Mouse (Mus musculus): Measurements from ENCODE around the gene Mtfr1l. TPM values are rescaled to one million over a fixed set of nuclear protein-coding genes. Genes with fewer than 3 reads are reported as not detected.
A peak's percentile ranks its signal among the peaks of the same experiment; 100 is the strongest.
"Not testable (repeated sequence)": the region's sequence is repeated elsewhere in the genome, so short reads cannot be mapped to it uniquely, and the experiment has no call there.

The Mtfr1l gene
- polyA plus RNA-seq, 1 experiment from 2014 or later, result 133 TPM

DNA sequence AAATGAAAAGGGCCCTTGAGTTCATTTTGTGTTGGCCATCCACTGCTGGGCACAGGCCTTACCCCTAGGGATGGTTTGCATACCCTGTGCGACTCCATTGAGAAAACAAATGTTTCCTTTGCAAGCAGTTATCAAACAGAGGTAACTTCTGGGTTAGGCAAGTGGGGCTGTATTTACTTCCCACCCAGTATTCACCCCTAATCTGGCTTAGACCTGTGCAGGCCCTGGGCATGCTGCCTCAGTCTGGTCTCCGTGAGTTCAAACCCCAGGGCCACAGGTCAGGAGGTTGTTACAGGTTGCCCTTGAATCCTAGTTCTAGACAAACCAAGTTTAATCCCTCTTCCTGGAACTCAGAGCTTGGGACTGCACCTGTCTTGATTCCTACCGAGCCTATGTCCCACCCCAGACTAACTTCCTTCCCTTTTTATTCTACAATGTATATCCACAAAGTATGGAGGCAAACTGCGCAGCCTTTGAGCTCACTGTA, 29.8 kb downstream of the Mtfr1l start:
- Histone ChIP-seq H3K27me3 (ENCODE audit: control insufficient read depth, insufficient read depth, low read length) (no peaks in the 10 kb centered on the region), H3K4me3 (ENCODE audit: low read depth, low read length) (no peak overlapping the region), H3K36me3 (ENCODE audit: control insufficient read depth, insufficient read depth, low read length) (no peaks in the 10 kb centered on the region), H3K9me3 (ENCODE audit: control insufficient read depth, low read length) (no peaks in the 10 kb centered on the region), H3K4me1 (ENCODE audit: control insufficient read depth, insufficient read depth, low read length) (no peaks in the 10 kb centered on the region), H3K27ac (ENCODE audit: low read depth, low read length) (no peak overlapping the region), H3K9ac (ENCODE audit: low read length) (no peak overlapping the region), H3K4me2 (ENCODE audit: low read depth) (no peak overlapping the region)
- ATAC-seq (ENCODE audit: insufficient read depth, low FRiP score, low TSS enrichment) (no peak), DNase-seq (ENCODE audit: low spot score) (no peak)
- 93% methylated on average over 4 of the region's 4 CpGs for WGBS

DNA sequence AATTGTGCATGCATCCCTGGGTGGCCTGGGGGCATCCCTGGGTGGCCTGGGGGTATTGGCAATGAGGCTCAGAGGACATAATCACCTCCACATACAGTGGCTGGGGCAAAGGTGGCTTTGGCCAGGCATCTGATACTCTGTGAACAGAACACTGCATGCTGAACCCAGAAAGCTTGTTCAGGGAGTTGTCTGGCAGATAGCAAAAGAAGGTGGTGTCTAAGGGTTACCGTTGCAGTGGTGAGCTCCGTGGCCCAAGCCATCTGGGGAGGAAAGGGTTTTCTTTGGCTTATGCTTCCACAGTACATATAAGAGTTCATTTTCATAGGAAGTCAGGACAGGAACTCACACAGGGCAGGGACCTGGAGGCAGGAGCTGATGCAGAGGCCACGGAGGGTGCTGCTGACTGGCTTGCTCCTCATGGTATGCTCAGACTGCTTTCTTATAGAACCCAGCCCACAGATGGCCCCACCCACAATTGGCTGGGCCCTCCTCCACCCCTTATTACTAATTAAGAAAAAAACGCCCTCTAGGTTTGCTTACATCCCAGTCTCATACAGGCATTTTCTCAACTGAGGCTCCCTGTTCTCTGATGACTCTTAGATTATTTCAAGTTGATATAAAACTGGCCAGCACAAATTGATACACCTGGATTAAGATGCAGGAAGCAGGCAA, 31.4 kb downstream of the Mtfr1l start:
- DNase-seq (ENCODE audit: low spot score) (no peak), ATAC-seq (ENCODE audit: insufficient read depth, low FRiP score, low TSS enrichment) (no peak)
- Histone ChIP-seq H3K27ac (ENCODE audit: low read depth, low read length) (no peak overlapping the region), H3K4me3 (ENCODE audit: low read depth, low read length) (no peak overlapping the region), H3K9me3 (ENCODE audit: control insufficient read depth, low read length) (no peaks in the 10 kb centered on the region), H3K4me2 (ENCODE audit: low read depth) (no peak overlapping the region), H3K4me1 (ENCODE audit: control insufficient read depth, insufficient read depth, low read length) (no peaks in the 10 kb centered on the region), H3K9ac (ENCODE audit: low read length) (no peak overlapping the region), H3K27me3 (ENCODE audit: control insufficient read depth, insufficient read depth, low read length) (no peaks in the 10 kb centered on the region), H3K36me3 (ENCODE audit: control insufficient read depth, insufficient read depth, low read length) (no peaks in the 10 kb centered on the region)
- WGBS, result 81% methylated on average over 4 of the region's 4 CpGs

DNA sequence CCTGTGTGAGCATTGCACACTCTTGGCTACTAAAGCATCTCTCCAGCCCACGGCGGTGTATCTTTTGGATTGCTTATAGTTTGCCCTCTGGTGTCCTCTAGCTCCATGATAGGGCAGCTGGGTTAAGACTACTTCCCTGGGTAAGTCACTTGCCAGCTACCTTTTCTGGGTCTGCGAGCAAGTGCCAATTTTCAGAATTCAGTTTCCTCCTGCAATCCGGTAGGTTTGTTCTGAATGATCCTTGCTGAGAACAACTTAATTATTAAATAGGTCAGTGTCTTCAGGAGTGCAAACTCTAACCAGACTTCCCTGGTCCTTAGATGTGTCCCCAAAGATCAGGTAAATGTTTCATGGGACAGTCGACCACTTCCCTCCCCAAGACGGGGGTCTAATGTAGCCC, 34.1 kb downstream of the Mtfr1l start:
- Histone ChIP-seq H3K4me1 (ENCODE audit: control insufficient read depth, insufficient read depth, low read length) (0 out of 2 replicates have a peak, but pooled peaks cover 3% of the 10 kb centered on the region), H3K36me3 (ENCODE audit: control insufficient read depth, insufficient read depth, low read length) (no peaks in the 10 kb centered on the region), H3K9ac (ENCODE audit: low read length) (no peak overlapping the region), H3K27ac (ENCODE audit: low read depth, low read length) (no peak overlapping the region), H3K4me3 (ENCODE audit: low read depth, low read length) (no peak overlapping the region), H3K4me2 (ENCODE audit: low read depth) (no peak overlapping the region), H3K27me3 (ENCODE audit: control insufficient read depth, insufficient read depth, low read length) (no peaks in the 10 kb centered on the region; the same call in 1 of the 2 replicates), H3K9me3 (ENCODE audit: control insufficient read depth, low read length) (no peaks in the 10 kb centered on the region)
- no peak for DNase-seq (ENCODE audit: low spot score)
- no peak for ATAC-seq (ENCODE audit: insufficient read depth, low FRiP score, low TSS enrichment)
- WGBS, result 92% methylated on average over 6 of the region's 6 CpGs

DNA sequence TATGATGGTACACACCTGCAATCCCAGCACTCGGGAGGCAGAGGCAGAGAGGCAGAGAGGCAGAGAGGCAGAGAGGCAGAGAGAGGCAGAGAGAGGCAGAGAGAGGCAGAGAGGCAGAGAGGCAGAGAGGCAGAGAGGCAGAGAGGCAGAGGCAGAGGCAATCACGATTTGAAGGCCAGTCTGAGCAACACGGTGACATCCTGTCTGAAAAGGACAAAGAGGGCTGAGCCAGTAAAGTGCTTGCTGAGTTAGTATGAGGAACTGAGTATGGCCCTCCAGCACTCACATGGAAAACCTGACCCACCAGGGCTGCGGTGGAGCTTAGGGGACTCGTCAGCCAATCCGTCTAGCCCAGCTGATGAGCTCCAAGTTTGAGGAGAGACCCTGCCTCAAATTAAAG, 36.2 kb downstream of the Mtfr1l start:
- not testable (repeated sequence) for H3K4me2 ChIP-seq (ENCODE audit: low read depth); H3K9me3 ChIP-seq (ENCODE audit: control insufficient read depth, low read length); H3K4me1 ChIP-seq (ENCODE audit: control insufficient read depth, insufficient read depth, low read length); H3K4me3 ChIP-seq (ENCODE audit: low read depth, low read length); ATAC-seq (ENCODE audit: insufficient read depth, low FRiP score, low TSS enrichment); H3K27ac ChIP-seq (ENCODE audit: low read depth, low read length); H3K27me3 ChIP-seq (ENCODE audit: control insufficient read depth, insufficient read depth, low read length); H3K36me3 ChIP-seq (ENCODE audit: control insufficient read depth, insufficient read depth, low read length); H3K9ac ChIP-seq (ENCODE audit: low read length); DNase-seq (ENCODE audit: low spot score)
- WGBS, result 91% methylated on average over 6 of the region's 6 CpGs

DNA sequence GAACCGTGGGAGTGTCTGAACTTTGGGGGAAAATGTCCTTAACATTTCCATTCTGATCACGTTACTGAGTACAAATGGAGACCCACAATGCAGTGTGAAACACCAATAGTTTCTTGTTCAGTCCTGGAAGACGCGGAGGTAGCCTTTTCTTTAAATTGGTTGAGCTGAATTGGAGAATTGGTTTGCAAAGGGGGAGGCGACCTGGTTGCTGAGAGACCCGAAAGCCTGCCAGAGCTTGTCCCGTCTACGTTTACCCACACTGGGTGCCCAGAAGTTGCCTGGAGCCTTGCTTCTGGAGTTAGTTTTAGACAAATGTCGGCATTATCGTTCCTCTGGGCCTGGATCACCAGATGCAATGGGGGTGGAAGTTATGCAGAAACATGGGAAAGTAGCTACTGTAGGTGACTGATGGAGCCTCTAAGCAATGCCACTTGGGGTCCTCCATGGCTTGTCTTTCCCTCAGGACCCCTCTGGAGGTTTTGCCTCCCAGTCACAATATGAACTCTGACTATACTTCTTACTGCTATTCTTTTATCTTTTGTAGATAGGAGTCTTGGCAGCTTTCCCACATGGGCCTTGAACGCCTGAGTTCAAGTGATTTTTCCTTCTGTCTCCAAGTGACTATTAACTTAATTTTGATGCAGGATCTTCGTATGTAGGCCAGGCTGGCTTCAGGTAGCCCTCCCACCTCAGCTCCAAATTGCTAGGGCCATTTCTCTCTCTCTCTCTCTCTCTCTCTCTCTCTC, 37.0 kb downstream of the Mtfr1l start:
- H3K36me3 ChIP-seq (ENCODE audit: control insufficient read depth, insufficient read depth, low read length), result no peaks in the 10 kb centered on the region
- DNase-seq (ENCODE audit: low spot score) (no peak), ATAC-seq (ENCODE audit: insufficient read depth, low FRiP score, low TSS enrichment) (no peak)
- 85% methylated on average over 12 of the region's 12 CpGs for WGBS
- no peak overlapping the region for H3K27ac ChIP-seq (ENCODE audit: low read depth, low read length)
- no peak overlapping the region for H3K9ac ChIP-seq (ENCODE audit: low read length)
- no peaks in the 10 kb centered on the region; the same call in 1 of the 2 replicates for H3K27me3 ChIP-seq (ENCODE audit: control insufficient read depth, insufficient read depth, low read length)
- no peaks in the 10 kb centered on the region for H3K9me3 ChIP-seq (ENCODE audit: control insufficient read depth, low read length)
- no peak overlapping the region for H3K4me3 ChIP-seq (ENCODE audit: low read depth, low read length)
- 0 out of 2 replicates have a peak, but pooled peaks cover 3% of the 10 kb centered on the region for H3K4me1 ChIP-seq (ENCODE audit: control insufficient read depth, insufficient read depth, low read length)
- H3K4me2 ChIP-seq (ENCODE audit: low read depth), result no peak overlapping the region

DNA sequence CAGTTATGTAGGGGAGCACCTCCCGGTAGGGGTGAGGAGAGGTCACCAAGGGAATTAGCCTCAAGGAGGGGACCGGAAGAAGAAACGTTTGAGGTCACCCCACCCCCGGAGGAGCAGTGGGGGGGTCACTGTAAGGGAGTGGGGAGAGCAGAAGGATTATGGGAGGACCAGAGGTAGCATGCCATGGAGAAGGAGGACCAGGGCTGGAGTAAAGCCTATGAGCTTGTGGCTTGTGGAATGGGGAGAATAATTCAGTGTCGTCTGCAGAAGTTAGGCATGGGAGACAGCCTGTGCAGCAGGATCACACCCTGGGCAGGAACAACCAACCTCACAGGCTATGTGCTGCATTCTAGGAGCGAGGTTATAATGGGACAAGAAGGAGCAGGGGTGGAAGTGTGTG, 38.0 kb downstream of the Mtfr1l start:
- 0 out of 2 replicates have a peak, but pooled peaks cover 3% of the 10 kb centered on the region for H3K4me1 ChIP-seq (ENCODE audit: control insufficient read depth, insufficient read depth, low read length)
- no peaks in the 10 kb centered on the region; the same call in 1 of the 2 replicates for H3K27me3 ChIP-seq (ENCODE audit: control insufficient read depth, insufficient read depth, low read length)
- 10% methylated on average over 6 of the region's 6 CpGs for WGBS
- peak overlapping the region; percentile 62 for H3K9ac ChIP-seq (ENCODE audit: low read length)
- H3K4me2 ChIP-seq (ENCODE audit: low read depth), result peak overlapping the region; percentile 93
- ATAC-seq (ENCODE audit: insufficient read depth, low FRiP score, low TSS enrichment) (no peak; the same call in 1 of the 2 replicates), DNase-seq (ENCODE audit: low spot score) (no peak)
- no peak overlapping the region for H3K27ac ChIP-seq (ENCODE audit: low read depth, low read length)
- H3K36me3 ChIP-seq (ENCODE audit: control insufficient read depth, insufficient read depth, low read length), result no peaks in the 10 kb centered on the region
- peak overlapping the region; percentile 46 for H3K4me3 ChIP-seq (ENCODE audit: low read depth, low read length)
- H3K9me3 ChIP-seq (ENCODE audit: control insufficient read depth, low read length), result no peaks in the 10 kb centered on the region

DNA sequence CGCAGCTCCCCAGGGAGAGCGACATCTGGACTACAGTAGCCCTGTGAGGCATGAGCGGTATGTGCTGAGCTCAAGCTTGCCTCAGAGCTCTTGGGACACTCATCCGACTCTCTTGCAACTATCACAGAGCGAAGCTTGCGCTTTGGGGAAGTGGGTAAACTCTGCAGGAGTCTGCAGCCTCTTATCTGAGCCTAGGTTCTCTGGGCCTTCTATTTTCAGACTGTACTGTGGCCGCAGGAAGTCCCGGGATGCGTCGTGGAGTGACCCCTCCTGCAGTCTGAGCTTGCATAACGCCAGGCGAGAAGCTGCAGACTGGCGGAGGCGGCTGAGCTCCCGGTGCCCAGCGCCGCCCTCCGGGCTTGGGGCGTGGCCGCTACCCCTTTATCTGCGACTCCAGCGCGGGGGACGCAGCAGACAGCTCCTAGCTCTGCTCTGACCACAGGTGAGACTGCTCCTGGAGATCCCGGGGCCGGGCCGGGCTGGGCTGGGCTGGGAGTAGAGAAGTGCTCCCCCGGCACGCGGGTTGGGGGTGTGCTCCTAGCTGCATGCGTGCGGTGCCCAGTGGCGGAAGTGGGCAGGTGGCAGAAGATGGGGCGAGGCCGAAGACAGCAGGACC, 38.5 kb downstream of the Mtfr1l start, which contains the start of gene Paqr7:
TSS of gene Paqr7 (plus strand) at position 103 of the 616 bp plus-strand sequence.
- ATAC-seq (ENCODE audit: insufficient read depth, low FRiP score, low TSS enrichment) (no peak), DNase-seq (ENCODE audit: low spot score) (peak; percentile 57)
- no peaks in the 10 kb centered on the region for H3K9me3 ChIP-seq (ENCODE audit: control insufficient read depth, low read length)
- H3K36me3 ChIP-seq (ENCODE audit: control insufficient read depth, insufficient read depth, low read length), result no peaks in the 10 kb centered on the region
- H3K4me1 ChIP-seq (ENCODE audit: control insufficient read depth, insufficient read depth, low read length), result 0 out of 2 replicates have a peak, but pooled peaks cover 3% of the 10 kb centered on the region
- H3K27ac ChIP-seq (ENCODE audit: low read depth, low read length), result no peak within 1 kb of the TSS
- H3K4me2 ChIP-seq (ENCODE audit: low read depth), result peak within 1 kb of the TSS; percentile 93
- H3K27me3 ChIP-seq (ENCODE audit: control insufficient read depth, insufficient read depth, low read length), result no peaks in the 10 kb centered on the region; the same call in 1 of the 2 replicates
- H3K9ac ChIP-seq (ENCODE audit: low read length), result peak within 1 kb of the TSS; percentile 62
- peak within 1 kb of the TSS; percentile 46 for H3K4me3 ChIP-seq (ENCODE audit: low read depth, low read length)
- WGBS, result 1% methylated on average over 35 of the region's 35 CpGs

DNA sequence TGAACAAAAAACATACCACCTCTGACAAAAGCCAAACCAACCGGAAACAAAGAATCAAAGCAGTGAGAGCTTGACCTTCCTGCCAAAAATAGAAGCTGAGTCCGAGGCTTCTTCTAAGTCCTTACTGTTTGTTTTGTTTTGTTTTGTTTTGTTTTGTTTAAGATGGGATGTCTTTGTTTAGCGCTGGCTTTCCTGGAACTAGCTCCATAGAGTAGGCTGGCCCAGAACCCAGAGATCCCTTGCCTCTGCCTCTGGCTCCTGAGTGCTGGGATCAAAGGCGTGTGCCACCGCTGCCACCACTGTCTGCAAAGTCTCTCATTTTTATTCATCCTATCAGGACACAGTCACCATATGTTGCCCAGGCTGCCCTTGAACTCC, 39.7 kb downstream of the Mtfr1l start:
- no peak overlapping the region for H3K9ac ChIP-seq (ENCODE audit: low read length)
- H3K27ac ChIP-seq (ENCODE audit: low read depth, low read length), result no peak overlapping the region
- 0 out of 2 replicates have a peak, but pooled peaks cover 3% of the 10 kb centered on the region for H3K4me1 ChIP-seq (ENCODE audit: control insufficient read depth, insufficient read depth, low read length)
- H3K4me2 ChIP-seq (ENCODE audit: low read depth), result no peak overlapping the region
- H3K4me3 ChIP-seq (ENCODE audit: low read depth, low read length), result no peak overlapping the region
- DNase-seq (ENCODE audit: low spot score) (no peak), ATAC-seq (ENCODE audit: insufficient read depth, low FRiP score, low TSS enrichment) (no peak)
- WGBS, result 72% methylated on average over 5 of the region's 5 CpGs
- no peaks in the 10 kb centered on the region for H3K9me3 ChIP-seq (ENCODE audit: control insufficient read depth, low read length)
- H3K27me3 ChIP-seq (ENCODE audit: control insufficient read depth, insufficient read depth, low read length), result no peaks in the 10 kb centered on the region; the same call in 1 of the 2 replicates
- H3K36me3 ChIP-seq (ENCODE audit: control insufficient read depth, insufficient read depth, low read length), result no peaks in the 10 kb centered on the region
